Mouse (Mus musculus): ENCODE data around the gene Tnfsf10. TPM values are rescaled to one million over a fixed set of nuclear protein-coding genes. Genes with fewer than 3 reads are reported as not detected.
A peak's percentile ranks its signal among the peaks of the same experiment; 100 is the strongest.

Gene Tnfsf10
- polyA plus RNA-seq, 1 experiment from 2014 or later = not detected

GRCm38 (mm10) chr3:27359100-27359720, 42.4 kb downstream of the Tnfsf10 start:
- Histone ChIP-seq H3K27ac (replicated peaks; ENCODE audit: low read depth, low read length) (no peak overlapping the region), H3K4me2 (ENCODE audit: low read depth, low read length) (no peak overlapping the region), H3K4me3 (ENCODE audit: low read depth, low read length) (no peak overlapping the region), H3K36me3 (replicated peaks; ENCODE audit: control insufficient read depth, insufficient read depth, low read depth, low read length) (no peaks in the 10 kb centered on the region), H3K9me3 (replicated peaks; ENCODE audit: control insufficient read depth, low read length) (no peaks in the 10 kb centered on the region), H3K9ac (replicated peaks; ENCODE audit: low read length) (no peak overlapping the region), H3K27me3 (ENCODE audit: control insufficient read depth, insufficient read depth, low read length) (no peaks in the 10 kb centered on the region), H3K4me1 (ENCODE audit: control insufficient read depth, insufficient read depth, low read length) (no peaks in the 10 kb centered on the region)
- WGBS = 82% methylated on average over 2 of the region's 2 CpGs
- ATAC-seq (replicated peaks; ENCODE audit: insufficient number of reproducible peaks, low FRiP score, low TSS enrichment, low read depth) (no peak), DNase-seq (ENCODE audit: low spot score) (no peak)

- H3K9ac ChIP-seq (replicated peaks; ENCODE audit: low read length) = no peak overlapping the region
- H3K36me3 ChIP-seq (replicated peaks; ENCODE audit: control insufficient read depth, insufficient read depth, low read depth, low read length) = no peaks in the 10 kb centered on the region
- no peak overlapping the region for H3K4me3 ChIP-seq (ENCODE audit: low read depth, low read length)
- H3K9me3 ChIP-seq (replicated peaks; ENCODE audit: control insufficient read depth, low read length) = no peaks in the 10 kb centered on the region
- ATAC-seq (replicated peaks; ENCODE audit: insufficient number of reproducible peaks, low FRiP score, low TSS enrichment, low read depth) (no peak), DNase-seq (ENCODE audit: low spot score) (peak; percentile 86)
- no peak overlapping the region for H3K4me2 ChIP-seq (ENCODE audit: low read depth, low read length)
- WGBS = 5% methylated on average over 10 of the region's 10 CpGs
- H3K27ac ChIP-seq (replicated peaks; ENCODE audit: low read depth, low read length) = no peak overlapping the region
- no peaks in the 10 kb centered on the region for H3K4me1 ChIP-seq (ENCODE audit: control insufficient read depth, insufficient read depth, low read length)
- H3K27me3 ChIP-seq (ENCODE audit: control insufficient read depth, insufficient read depth, low read length) = peaks cover 29% of the 10 kb centered on the region
Measured at GRCm38 (mm10) chr3:27370125-27370524, 53.3 kb downstream of the Tnfsf10 start.

GRCm38 (mm10) chr3:27370582-27371275, 53.9 kb downstream of the Tnfsf10 start:
- Histone ChIP-seq H3K4me2 (ENCODE audit: low read depth, low read length) (peak overlapping the region; percentile 27; the same call in 1 of the 2 replicates), H3K4me1 (ENCODE audit: control insufficient read depth, insufficient read depth, low read length) (no peaks in the 10 kb centered on the region), H3K9ac (replicated peaks; ENCODE audit: low read length) (no peak overlapping the region), H3K9me3 (replicated peaks; ENCODE audit: control insufficient read depth, low read length) (no peaks in the 10 kb centered on the region), H3K27ac (replicated peaks; ENCODE audit: low read depth, low read length) (no peak overlapping the region), H3K27me3 (ENCODE audit: control insufficient read depth, insufficient read depth, low read length) (peaks cover 29% of the 10 kb centered on the region), H3K36me3 (replicated peaks; ENCODE audit: control insufficient read depth, insufficient read depth, low read depth, low read length) (no peaks in the 10 kb centered on the region), H3K4me3 (ENCODE audit: low read depth, low read length) (no peak overlapping the region)
- ATAC-seq (replicated peaks; ENCODE audit: insufficient number of reproducible peaks, low FRiP score, low TSS enrichment, low read depth) = no peak
- DNase-seq (ENCODE audit: low spot score) = no peak
- WGBS = 3% methylated on average over 20 of the region's 20 CpGs

GRCm38 (mm10) chr3:27371276-27371621, 54.4 kb downstream of the Tnfsf10 start, which contains the start of gene Ghsr:
TSS of gene Ghsr (plus strand) at chr3:27371351.
- H3K9ac ChIP-seq (replicated peaks; ENCODE audit: low read length) = no peak within 1 kb of the TSS
- ATAC-seq (replicated peaks; ENCODE audit: insufficient number of reproducible peaks, low FRiP score, low TSS enrichment, low read depth) = no peak
- no peak for DNase-seq (ENCODE audit: low spot score)
- H3K36me3 ChIP-seq (replicated peaks; ENCODE audit: control insufficient read depth, insufficient read depth, low read depth, low read length) = no peaks in the 10 kb centered on the region
- H3K4me1 ChIP-seq (ENCODE audit: control insufficient read depth, insufficient read depth, low read length) = no peaks in the 10 kb centered on the region
- H3K9me3 ChIP-seq (replicated peaks; ENCODE audit: control insufficient read depth, low read length) = no peaks in the 10 kb centered on the region
- peak within 1 kb of the TSS; percentile 14 for H3K4me3 ChIP-seq (ENCODE audit: low read depth, low read length)
- peaks cover 29% of the 10 kb centered on the region for H3K27me3 ChIP-seq (ENCODE audit: control insufficient read depth, insufficient read depth, low read length)
- no peak within 1 kb of the TSS for H3K27ac ChIP-seq (replicated peaks; ENCODE audit: low read depth, low read length)
- H3K4me2 ChIP-seq (ENCODE audit: low read depth, low read length) = peak within 1 kb of the TSS; percentile 27
- WGBS = under 1% methylated on average over 19 of the region's 19 CpGs

- Histone ChIP-seq H3K27me3 (ENCODE audit: control insufficient read depth, insufficient read depth, low read length) (peaks cover 29% of the 10 kb centered on the region), H3K4me3 (ENCODE audit: low read depth, low read length) (peak overlapping the region; percentile 14), H3K4me2 (ENCODE audit: low read depth, low read length) (peak overlapping the region; percentile 27), H3K9ac (replicated peaks; ENCODE audit: low read length) (no peak overlapping the region), H3K9me3 (replicated peaks; ENCODE audit: control insufficient read depth, low read length) (no peaks in the 10 kb centered on the region), H3K27ac (replicated peaks; ENCODE audit: low read depth, low read length) (no peak overlapping the region), H3K36me3 (replicated peaks; ENCODE audit: control insufficient read depth, insufficient read depth, low read depth, low read length) (no peaks in the 10 kb centered on the region), H3K4me1 (ENCODE audit: control insufficient read depth, insufficient read depth, low read length) (no peaks in the 10 kb centered on the region)
- no peak for DNase-seq (ENCODE audit: low spot score)
- ATAC-seq (replicated peaks; ENCODE audit: insufficient number of reproducible peaks, low FRiP score, low TSS enrichment, low read depth) = no peak
- 2% methylated on average over 77 of the region's 77 CpGs for WGBS
Measured at GRCm38 (mm10) chr3:27371725-27372650, 55.2 kb downstream of the Tnfsf10 start.

- Histone ChIP-seq H3K27ac (replicated peaks; ENCODE audit: low read depth, low read length) (no peak overlapping the region), H3K36me3 (replicated peaks; ENCODE audit: control insufficient read depth, insufficient read depth, low read depth, low read length) (no peaks in the 10 kb centered on the region), H3K9me3 (replicated peaks; ENCODE audit: control insufficient read depth, low read length) (no peaks in the 10 kb centered on the region), H3K4me3 (ENCODE audit: low read depth, low read length) (no peak overlapping the region), H3K9ac (replicated peaks; ENCODE audit: low read length) (no peak overlapping the region), H3K4me2 (ENCODE audit: low read depth, low read length) (no peak overlapping the region), H3K27me3 (ENCODE audit: control insufficient read depth, insufficient read depth, low read length) (peaks cover 29% of the 10 kb centered on the region), H3K4me1 (ENCODE audit: control insufficient read depth, insufficient read depth, low read length) (no peaks in the 10 kb centered on the region)
- no peak for ATAC-seq (replicated peaks; ENCODE audit: insufficient number of reproducible peaks, low FRiP score, low TSS enrichment, low read depth)
- WGBS = 60% methylated on average over 9 of the region's 9 CpGs
- DNase-seq (ENCODE audit: low spot score) = no peak
Measured at GRCm38 (mm10) chr3:27374396-27374795, 57.6 kb downstream of the Tnfsf10 start.

- Histone ChIP-seq H3K36me3 (replicated peaks; ENCODE audit: control insufficient read depth, insufficient read depth, low read depth, low read length) (no peaks in the 10 kb centered on the region), H3K9ac (replicated peaks; ENCODE audit: low read length) (no peak overlapping the region), H3K4me1 (ENCODE audit: control insufficient read depth, insufficient read depth, low read length) (no peaks in the 10 kb centered on the region), H3K27me3 (ENCODE audit: control insufficient read depth, insufficient read depth, low read length) (0 out of 2 replicates have a peak, but pooled peaks cover 2% of the 10 kb centered on the region), H3K4me3 (ENCODE audit: low read depth, low read length) (no peak overlapping the region), H3K27ac (replicated peaks; ENCODE audit: low read depth, low read length) (no peak overlapping the region), H3K4me2 (ENCODE audit: low read depth, low read length) (no peak overlapping the region), H3K9me3 (replicated peaks; ENCODE audit: control insufficient read depth, low read length) (no peaks in the 10 kb centered on the region)
- DNase-seq (ENCODE audit: low spot score) = no peak
- ATAC-seq (replicated peaks; ENCODE audit: insufficient number of reproducible peaks, low FRiP score, low TSS enrichment, low read depth) = no peak
- WGBS = 78% methylated on average over 4 of the region's 4 CpGs
Measured at GRCm38 (mm10) chr3:27377935-27378334, 61.1 kb downstream of the Tnfsf10 start.

All from embryonic facial prominence, embryonic 11.5 days (tissue).